Mouse (Mus musculus) lung, postnatal 0 days (tissue): ENCODE measurements around the gene Tbccd1. TPM values are rescaled to one million over a fixed set of nuclear protein-coding genes. Genes with fewer than 3 reads are reported as not detected.
A peak's percentile ranks its signal among the peaks of the same experiment; 100 is the strongest.

Source experiments
- ATAC-seq: fragments of 200-750 bp; cut with Nextera tagmentation; 2 replicates; pipeline ENCODE4 v1.8.0; 2017; ENCODE audit warnings: moderate library complexity
- DNase-seq: peaks from one replicate; pipeline ENCODE4 v3.0.0-alpha.2; 2016; ENCODE audit warnings: low spot score
- H3K27ac ChIP-seq: fragments of 300-500 bp; sonication (generic); 2 replicates; pipeline ENCODE4 v1.5.1; 2014; ENCODE audit warnings: antibody characterized with exemption, mild to moderate bottlenecking, low read length, mixed read lengths
- H3K27me3 ChIP-seq: fragments of 300-500 bp; sonication (generic); replicated peaks from 2 replicates; pipeline ENCODE4 v1.6.1; 2014; ENCODE audit warnings: low read length, mixed read lengths; ENCODE audit not compliant: insufficient read depth
- H3K36me3 ChIP-seq: fragments of 300-500 bp; sonication (generic); 2 replicates; pipeline ENCODE4 v1.6.1; 2014; ENCODE audit warnings: low read length, mixed read lengths; ENCODE audit not compliant: insufficient read depth
- H3K4me1 ChIP-seq: fragments of 300-500 bp; sonication (generic); 2 replicates; pipeline ENCODE4 v1.6.1; 2014; ENCODE audit warnings: antibody characterized with exemption, low read depth, low read length, mixed read lengths; ENCODE audit not compliant: insufficient read depth
- H3K4me2 ChIP-seq: fragments of 300-500 bp; sonication (generic); replicated peaks from 2 replicates; pipeline ENCODE4 v1.6.1; 2014; ENCODE audit warnings: low read depth, mild to moderate bottlenecking, low read length, moderate library complexity, mixed read lengths
- H3K4me3 ChIP-seq: fragments of 300-500 bp; sonication (generic); 2 replicates; pipeline ENCODE4 v1.5.1; 2014; ENCODE audit warnings: low read depth, low read length
- H3K9ac ChIP-seq: fragments of 300-500 bp; sonication (generic); replicated peaks from 2 replicates; pipeline ENCODE4 v1.6.1; 2014; ENCODE audit warnings: low read depth, mild to moderate bottlenecking
- H3K9me3 ChIP-seq: fragments of 300-500 bp; sonication (generic); 2 replicates; pipeline ENCODE4 v1.6.1; 2016; ENCODE audit warnings: low read length, mixed read lengths
- CTCF ChIP-seq: IDR thresholded peaks from 2 replicates; pipeline ENCODE4 v1.5.1; 2016; ENCODE audit warnings: antibody characterized with exemption, mild to moderate bottlenecking
- EP300 ChIP-seq: IDR thresholded peaks from 2 replicates; pipeline ENCODE4 v1.6.1; 2016; ENCODE audit warnings: antibody characterized with exemption, mild to moderate bottlenecking, control low read depth
- WGBS: fragments of 180-500 bp; shearing (Covaris S2); extraction: QIAGEN DNeasy Blood & Tissue Kit; methylation state at CpG from one replicate; pipeline ENCODE4 v1.1.7; 2014; 5-methylcytosine and 5-hydroxymethylcytosine counted together
- polyA plus RNA-seq: library from polyadenylated mRNA; unstranded; fragments of >200 nt; fragmentation: Nextera tagmentation; extraction: Ambion mirVana; gene quantifications from 2 replicates; pipeline ENCODE4 v1.2.1, GENCODE M21; 2015

Gene Tbccd1
- polyA plus RNA-seq, 1 experiment from 2014 or later = 16.0 TPM

DNA sequence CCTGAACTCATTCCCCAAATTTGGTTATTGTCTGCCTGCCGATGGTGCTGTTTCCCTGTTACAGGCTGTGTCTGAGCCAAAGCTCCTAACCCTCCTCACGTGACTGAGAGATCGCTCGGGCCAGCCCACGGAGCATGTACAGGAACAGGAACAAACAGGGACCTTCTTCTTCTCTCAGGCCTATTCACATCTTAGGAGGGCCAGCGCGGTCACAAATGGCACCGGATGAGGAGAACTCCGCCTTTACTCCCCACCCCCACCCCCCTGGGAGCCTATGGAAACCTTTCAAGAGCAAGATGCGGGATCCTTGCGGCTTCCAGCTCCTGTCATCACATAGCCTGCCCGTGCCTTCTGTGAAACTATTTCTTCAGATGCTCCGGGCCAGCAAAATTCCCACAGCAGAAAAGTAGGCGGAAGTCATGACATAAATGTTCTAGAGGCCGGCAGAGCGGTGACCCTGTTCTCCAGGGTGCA is 90.7 kb downstream of the Tbccd1 start:
- H3K27me3 ChIP-seq = no peaks in the 10 kb centered on the region
- no peaks in the 10 kb centered on the region for H3K36me3 ChIP-seq
- H3K4me2 ChIP-seq = no peak overlapping the region
- H3K4me1 ChIP-seq = no peaks in the 10 kb centered on the region
- no peak overlapping the region for H3K4me3 ChIP-seq
- no peaks in the 10 kb centered on the region for H3K9me3 ChIP-seq
- H3K9ac ChIP-seq = no peak overlapping the region
- no peak for DNase-seq
- WGBS = 74% methylated on average over 16 of the region's 16 CpGs
- no peak overlapping the region for H3K27ac ChIP-seq
- TF ChIP-seq CTCF (no peak), EP300 (no peak)
- ATAC-seq = peak; percentile 58

DNA sequence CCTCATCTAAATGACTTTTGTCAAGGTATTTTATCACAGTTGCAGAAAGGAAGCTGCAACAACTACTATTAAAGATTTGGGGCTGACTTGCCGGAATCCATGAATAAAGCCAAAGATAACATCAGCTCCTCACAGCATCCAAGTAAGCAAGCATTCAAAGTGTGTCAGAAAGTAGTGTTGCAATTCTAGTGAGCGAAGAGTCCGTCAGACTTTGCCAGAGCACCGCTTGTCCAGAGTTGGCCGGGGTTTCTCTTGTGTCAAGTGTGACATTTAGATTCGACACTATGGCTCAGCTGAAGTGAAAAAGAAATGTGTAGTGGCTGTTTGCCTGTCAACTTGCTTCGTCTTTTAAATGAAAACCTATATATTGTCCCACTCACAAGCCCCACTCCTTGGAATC is 91.9 kb downstream of the Tbccd1 start:
- no peaks in the 10 kb centered on the region for H3K27me3 ChIP-seq
- no peaks in the 10 kb centered on the region for H3K9me3 ChIP-seq
- DNase-seq = no peak
- no peak overlapping the region for H3K4me3 ChIP-seq
- H3K4me1 ChIP-seq = no peaks in the 10 kb centered on the region
- H3K36me3 ChIP-seq = no peaks in the 10 kb centered on the region
- H3K27ac ChIP-seq = no peak overlapping the region
- no peak overlapping the region for H3K9ac ChIP-seq
- ATAC-seq = no peak
- TF ChIP-seq CTCF (no peak), EP300 (no peak)
- no peak overlapping the region for H3K4me2 ChIP-seq
- WGBS = 77% methylated on average over 7 of the region's 7 CpGs

Other genes with a start within 250 kb of the Tbccd1 start
- gene Dgkg, start 200.4 kb downstream of the Tbccd1 start, polyA plus RNA-seq = 0.96 and 1.2 TPM in 2 replicates
- gene Crygs, start 46.1 kb downstream of the Tbccd1 start, polyA plus RNA-seq = 0.15 TPM in 1 of 2 replicates, not detected in the other
- gene Dnajb11, start 176 bp upstream of the Tbccd1 start, polyA plus RNA-seq = 82.8 and 86.9 TPM in 2 replicates
- gene Ahsg, start 33.6 kb upstream of the Tbccd1 start, polyA plus RNA-seq = 1.6 and 3.0 TPM in 2 replicates
- gene Fetub, start 60.7 kb upstream of the Tbccd1 start, polyA plus RNA-seq = 0.30 and 0.35 TPM in 2 replicates
- 0.06 and 0.07 TPM in 2 replicates for gene Hrg, start 93.4 kb upstream of the Tbccd1 start, polyA plus RNA-seq
- gene Kng2, start 171.8 kb upstream of the Tbccd1 start, polyA plus RNA-seq = 0.42 and 1.0 TPM in 2 replicates
- 0.47 and 0.74 TPM in 2 replicates for gene Kng1, start 200.2 kb upstream of the Tbccd1 start, polyA plus RNA-seq
- gene Eif4a2, start 249.8 kb upstream of the Tbccd1 start, polyA plus RNA-seq = 144 and 177 TPM in 2 replicates